Mouse (Mus musculus): ENCODE measurements around the gene Cyp27b1.
"Not testable (repeated sequence)": the region's sequence is repeated elsewhere in the genome, so short reads cannot be mapped to it uniquely, and the experiment has no call there.

The Cyp27b1 gene

GRCm38 (mm10) chr10:127049395-127050118, 1.5 kb downstream of the Cyp27b1 start:
- no peak for DNase-seq (ENCODE audit: low read depth, low spot score)

GRCm38 (mm10) chr10:127050119-127050474, 2.0 kb downstream of the Cyp27b1 start:
- no peak for DNase-seq (ENCODE audit: low read depth, low spot score)

DNA sequence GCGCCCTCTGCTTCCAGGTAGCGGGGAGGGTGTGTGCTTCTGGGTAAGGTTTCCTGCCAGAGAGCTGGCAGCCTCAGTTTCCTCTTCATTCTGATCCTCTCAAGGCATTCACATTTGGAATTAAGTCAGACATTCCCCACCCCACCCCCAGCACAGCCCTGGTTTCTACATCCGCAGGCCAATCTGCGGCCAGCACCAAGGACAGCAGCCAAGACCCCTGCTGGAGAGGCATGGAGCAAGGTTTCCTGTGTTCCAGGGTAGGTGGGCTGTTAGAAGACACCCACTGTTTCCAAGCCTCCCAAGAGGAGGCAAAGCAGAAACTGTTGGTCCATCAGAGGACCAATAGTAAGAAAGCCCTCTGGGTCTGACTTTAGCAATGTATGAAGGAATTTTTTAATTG, 6.6 kb downstream of the Cyp27b1 start:
- DNase-seq (ENCODE audit: low read depth, low spot score): no peak

- no peak for DNase-seq (ENCODE audit: low read depth, low spot score)
These were observed 7.4 kb downstream of the Cyp27b1 start for GRCm38 (mm10) chr10:127055406-127055805.

DNA sequence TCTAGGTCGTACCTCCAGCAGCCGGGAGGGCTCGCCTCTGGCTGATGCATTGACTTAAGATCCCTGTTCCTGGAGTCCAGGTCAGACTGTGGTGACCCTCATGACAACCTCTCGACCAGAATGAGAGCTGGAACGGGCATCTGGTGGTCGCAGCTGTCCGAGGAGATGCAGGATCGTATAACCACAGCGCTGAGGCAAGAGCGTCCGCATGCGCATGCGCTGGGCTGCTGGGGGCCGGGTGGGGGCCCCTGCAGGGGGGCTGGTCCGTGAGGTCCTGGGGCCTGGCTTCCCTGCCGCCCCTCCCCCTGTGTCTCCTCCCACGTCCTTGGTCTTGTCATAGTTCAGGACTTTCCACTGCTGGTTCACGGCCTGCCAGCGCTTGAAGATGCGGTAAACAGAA, 8.4 kb downstream of the Cyp27b1 start:
- no peak for DNase-seq (ENCODE audit: low read depth, low spot score)

DNA sequence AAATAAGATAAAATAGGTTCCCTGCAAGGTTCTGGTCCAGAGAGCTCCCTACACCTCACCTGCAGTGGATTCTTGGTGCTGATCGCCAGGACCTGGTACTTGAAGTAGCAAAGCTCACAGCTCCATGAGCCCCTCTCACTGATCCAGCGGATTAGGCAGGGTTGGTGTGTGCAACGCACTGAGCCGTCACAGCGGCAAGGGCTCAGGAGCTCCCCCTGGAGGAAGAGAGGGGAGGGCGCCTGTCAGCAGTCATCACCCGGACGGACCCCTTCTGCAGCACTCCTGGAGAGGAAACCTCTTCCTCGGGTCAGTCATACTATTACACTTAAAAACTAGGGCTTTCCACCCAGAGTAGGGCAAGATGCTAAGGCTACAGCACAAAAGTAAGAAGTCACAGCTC, 10.1 kb downstream of the Cyp27b1 start:
- DNase-seq (ENCODE audit: low read depth, low spot score): peak; percentile 79

- no peak for DNase-seq (ENCODE audit: low read depth, low spot score)
These were observed 10.7 kb downstream of the Cyp27b1 start for GRCm38 (mm10) chr10:127058708-127059107.

DNA sequence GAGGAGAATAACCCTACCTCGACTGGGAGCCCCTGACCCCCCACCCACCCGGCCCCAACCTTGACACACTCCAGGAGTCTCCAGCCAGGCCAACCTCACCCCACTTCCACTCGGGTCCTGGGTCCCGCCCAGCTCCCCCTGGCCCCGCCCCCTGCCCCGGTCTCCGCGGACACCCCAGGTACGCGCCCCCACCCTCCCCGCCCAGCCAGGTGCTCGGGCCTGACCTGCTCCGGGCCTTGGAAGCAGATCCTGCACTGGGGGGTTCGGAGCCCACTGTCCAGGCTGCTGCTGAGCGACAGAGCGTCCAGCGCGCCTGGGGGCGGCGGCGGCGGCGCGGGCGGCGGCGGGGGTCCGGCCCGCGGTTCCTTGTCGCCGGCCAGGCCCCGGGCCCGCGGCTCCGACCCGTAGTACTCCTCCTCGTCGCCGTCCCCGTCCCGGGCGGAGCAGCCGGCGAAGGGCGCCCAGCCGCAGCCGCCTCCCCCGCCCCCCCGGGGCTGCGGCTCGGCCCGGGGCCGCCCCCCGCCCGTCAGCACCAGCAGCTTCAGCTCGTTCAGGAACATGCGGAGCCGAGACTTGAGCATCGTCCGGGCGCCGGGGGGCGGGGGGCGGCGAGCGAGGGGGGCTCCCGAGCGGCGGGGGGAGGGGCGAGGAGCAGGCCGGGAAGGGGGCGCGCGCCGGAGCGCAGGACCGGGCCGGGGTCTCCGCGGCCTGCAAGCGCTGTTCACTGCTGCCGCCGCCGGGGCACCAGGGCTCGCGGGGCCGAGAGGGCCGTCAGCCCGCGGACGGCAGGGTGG, 11.3 kb downstream of the Cyp27b1 start:
- DNase-seq (ENCODE audit: low read depth, low spot score): no peak

GRCm38 (mm10) chr10:127059968-127060916, 12.2 kb downstream of the Cyp27b1 start, which contains the start of gene March9:
TSS of gene March9 (minus strand) at chr10:127060184.
- DNase-seq (ENCODE audit: low read depth, low spot score): peak; percentile 94

DNA sequence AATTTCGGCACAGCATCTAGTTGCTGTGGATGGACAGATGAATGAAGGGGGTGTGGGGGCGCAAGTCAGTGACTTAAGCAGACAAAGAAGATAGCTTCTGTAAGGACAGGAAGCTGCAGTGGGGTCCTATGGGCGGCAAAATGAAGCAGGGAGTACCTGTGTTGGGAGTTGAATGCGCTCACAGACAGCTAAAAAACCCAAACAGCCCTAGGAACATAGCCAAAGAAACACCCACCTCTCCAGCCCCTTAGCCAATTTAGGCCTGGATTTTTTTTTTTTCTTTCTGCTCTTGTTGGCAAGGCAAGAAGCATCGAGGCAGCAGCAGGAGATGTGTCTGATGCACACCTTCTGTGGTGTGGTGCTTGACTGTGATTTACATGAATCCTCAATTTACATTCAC, 13.0 kb downstream of the Cyp27b1 start:
- DNase-seq (ENCODE audit: low read depth, low spot score): no peak

- no peak for DNase-seq (ENCODE audit: low read depth, low spot score)
These were observed 13.5 kb downstream of the Cyp27b1 start for GRCm38 (mm10) chr10:127061513-127061912.

DNA sequence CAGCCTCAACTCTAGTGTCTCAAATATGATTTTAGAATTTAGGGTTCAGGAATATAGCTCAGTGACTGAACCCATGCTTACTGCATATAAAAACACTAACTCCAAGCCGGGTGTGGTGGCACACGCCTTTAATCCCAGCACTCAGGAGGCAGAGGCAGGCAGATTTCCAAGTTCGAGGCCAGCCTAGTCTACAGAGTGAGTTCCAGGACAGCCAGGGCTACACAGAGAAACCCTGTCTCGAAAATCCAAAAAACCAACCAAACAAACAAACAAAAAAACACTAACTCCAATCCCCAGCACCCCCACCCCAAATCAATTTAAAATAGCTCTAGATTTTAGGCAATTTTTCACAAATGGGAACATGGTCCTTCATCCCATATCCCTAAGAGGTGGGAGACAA, 14.1 kb downstream of the Cyp27b1 start:
- not testable (repeated sequence) for DNase-seq (ENCODE audit: low read depth, low spot score)

GRCm38 (mm10) chr10:127062503-127062902, 14.5 kb downstream of the Cyp27b1 start:
- DNase-seq (ENCODE audit: low read depth, low spot score): no peak

- DNase-seq (ENCODE audit: low read depth, low spot score): peak; percentile 100
These were observed 15.3 kb downstream of the Cyp27b1 start, which contains the start of gene Cdk4 for GRCm38 (mm10) chr10:127063239-127063872. TSS of gene Cdk4 (plus strand) at chr10:127063534.

DNA sequence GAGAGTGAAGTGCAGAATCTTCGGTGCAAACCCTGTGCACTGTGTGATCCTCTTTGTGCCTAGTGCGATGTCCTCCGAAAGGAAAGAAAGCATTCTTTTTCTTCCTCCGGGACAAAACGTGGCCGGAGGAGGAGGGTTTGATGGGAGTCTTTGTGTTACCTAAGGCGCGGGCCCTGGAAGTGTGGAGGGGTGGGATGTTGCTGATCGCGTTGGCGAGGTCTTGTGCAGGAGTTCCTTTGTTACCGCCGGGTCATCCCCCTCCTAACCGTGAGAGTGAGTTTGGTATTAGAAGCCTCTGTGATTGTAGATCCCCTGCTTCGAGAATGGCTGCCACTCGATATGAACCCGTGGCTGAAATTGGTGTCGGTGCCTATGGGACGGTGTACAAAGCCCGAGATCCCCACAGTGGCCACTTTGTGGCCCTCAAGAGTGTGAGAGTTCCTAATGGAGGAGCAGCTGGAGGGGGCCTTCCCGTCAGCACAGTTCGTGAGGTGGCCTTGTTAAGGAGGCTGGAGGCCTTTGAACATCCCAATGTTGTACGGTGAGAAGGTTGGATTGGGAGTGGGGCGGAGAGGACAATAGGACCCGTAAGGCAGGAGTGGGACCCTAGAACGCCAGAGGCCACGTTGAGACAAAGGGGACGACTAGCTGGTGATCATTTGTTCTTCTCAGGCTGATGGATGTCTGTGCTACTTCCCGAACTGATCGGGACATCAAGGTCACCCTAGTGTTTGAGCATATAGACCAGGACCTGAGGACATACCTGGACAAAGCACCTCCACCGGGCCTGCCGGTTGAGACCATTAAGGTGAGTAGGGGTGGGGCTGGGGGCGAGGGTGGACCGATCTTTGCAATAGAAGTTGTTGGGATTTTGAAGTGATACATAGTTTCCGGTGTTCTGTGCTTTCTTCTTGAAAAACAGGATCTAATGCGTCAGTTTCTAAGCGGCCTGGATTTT, 16.1 kb downstream of the Cyp27b1 start:
- DNase-seq (ENCODE audit: low read depth, low spot score): no peak

DNA sequence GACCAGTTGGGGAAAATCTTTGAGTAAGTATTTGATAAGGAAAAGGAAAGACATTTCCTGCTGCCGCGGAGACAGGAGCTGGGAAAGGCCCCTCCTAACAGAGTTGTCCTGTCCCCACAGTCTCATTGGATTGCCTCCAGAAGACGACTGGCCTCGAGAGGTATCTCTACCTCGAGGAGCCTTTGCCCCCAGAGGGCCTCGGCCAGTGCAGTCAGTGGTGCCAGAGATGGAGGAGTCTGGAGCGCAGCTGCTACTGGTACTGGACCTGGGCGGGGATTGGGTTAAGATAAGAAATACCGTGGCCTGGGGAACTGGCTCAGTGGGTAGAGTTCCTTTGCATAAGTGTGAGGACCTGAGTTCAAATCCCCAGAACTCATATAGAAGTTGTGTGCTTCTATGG, 17.9 kb downstream of the Cyp27b1 start:
- no peak for DNase-seq (ENCODE audit: low read depth, low spot score)

DNA sequence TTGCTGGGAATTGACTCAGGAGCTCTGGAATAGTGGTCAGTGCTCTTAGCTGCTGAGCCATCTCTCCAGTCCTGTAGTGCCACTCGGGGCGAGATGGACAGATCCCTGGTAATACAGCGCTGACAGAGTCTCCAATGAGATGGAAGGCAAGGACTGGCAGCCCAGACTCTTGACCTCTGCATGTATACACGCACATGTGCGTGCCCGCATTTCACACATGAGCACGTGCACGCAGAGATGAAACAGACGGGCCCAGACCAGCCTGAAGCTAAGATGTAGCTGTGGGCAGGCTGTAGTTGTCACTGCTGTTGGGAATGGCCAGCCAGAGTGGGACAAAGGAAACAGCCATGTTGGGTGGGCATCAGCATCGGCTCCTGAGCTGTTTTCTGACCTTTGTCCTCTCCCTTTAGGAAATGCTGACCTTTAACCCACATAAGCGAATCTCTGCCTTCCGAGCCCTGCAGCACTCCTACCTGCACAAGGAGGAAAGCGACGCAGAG, 18.5 kb downstream of the Cyp27b1 start:
- DNase-seq (ENCODE audit: low read depth, low spot score): no peak

DNA sequence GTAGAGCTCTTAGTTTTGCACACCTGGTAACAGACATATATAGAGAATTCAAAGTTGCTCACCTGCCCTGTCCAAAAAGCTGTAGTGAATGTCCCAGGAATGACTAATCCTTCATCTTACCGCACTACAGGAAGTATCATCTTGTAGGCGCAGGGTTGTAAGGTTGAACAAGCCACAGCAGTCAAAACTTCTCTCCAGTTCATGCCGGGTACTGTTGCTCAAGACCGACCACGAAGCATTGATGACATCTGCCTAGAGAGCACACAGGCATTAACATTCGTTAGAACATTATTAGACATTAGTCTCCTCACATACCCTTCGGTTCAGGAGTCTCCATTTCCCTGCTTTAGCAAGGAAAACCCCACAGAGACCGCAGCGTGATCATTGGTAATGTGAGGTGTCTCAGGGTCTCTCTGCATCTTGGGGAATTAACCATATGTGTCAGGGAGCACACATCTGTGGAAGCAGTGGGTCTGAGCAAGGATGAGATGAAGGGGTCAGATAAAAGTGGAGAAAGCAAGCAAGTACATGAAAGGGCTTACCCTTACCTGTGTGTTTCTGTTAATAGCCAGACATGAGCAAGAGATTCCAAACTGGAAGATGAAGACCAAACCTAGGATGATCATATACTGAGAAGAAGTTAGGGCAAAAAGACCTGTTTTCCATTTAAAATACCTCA, 20.4 kb downstream of the Cyp27b1 start:
- no peak for DNase-seq (ENCODE audit: low read depth, low spot score)

All from brain, adult 2 months (tissue).